Comparison of ENCODE assay signal across 8 mouse cellular contexts in genomic region chr4:149736581-149736980, GRCm38 (mm10). TPM values are rescaled to one million over a fixed set of nuclear protein-coding genes. Genes with fewer than 3 reads are reported as not detected.
DNase-seq lines count a peak whose midpoint lies in the region; ATAC-seq and TF ChIP-seq lines count a peak whose summit lies in the region.

No protein-coding gene starts in this region.

- TF ChIP-seq POLR2A in cerebellum, adult 2 months (IDR thresholded peaks at IDR 0.05; ENCODE audit: borderline replicate concordance, insufficient read depth, low read length) = peak; percentile 15; the same call in 1 of the 2 replicates

- no peak for ATAC-seq in intestine, embryonic 16.5 days
- ATAC-seq in lung, embryonic 15.5 days (ENCODE audit: borderline replicate concordance, extremely low read depth, low FRiP score, low TSS enrichment) = no peak

- no peaks in the 10 kb centered on the region for H3K27me3 ChIP-seq in cerebellum, adult 2 months (ENCODE audit: control insufficient read depth, insufficient read depth, low read length)
- no peaks in the 10 kb centered on the region for H3K27me3 ChIP-seq in intestine, embryonic 16.5 days (replicated peaks; ENCODE audit: control insufficient read depth, insufficient read depth, low read length)
- no peaks in the 10 kb centered on the region for H3K27me3 ChIP-seq in lung, embryonic 15.5 days

- peaks cover 41% of the 10 kb centered on the region for H3K4me1 ChIP-seq in cerebellum, adult 2 months (ENCODE audit: control insufficient read depth, insufficient read depth, low read length)
- H3K4me1 ChIP-seq in intestine, embryonic 16.5 days (ENCODE audit: control insufficient read depth, insufficient read depth, low read length) = peaks cover 41% of the 10 kb centered on the region
- peaks cover 55% of the 10 kb centered on the region for H3K4me1 ChIP-seq in lung, embryonic 15.5 days

- peak overlapping the region; percentile 95 for H3K4me2 ChIP-seq in intestine, embryonic 16.5 days (ENCODE audit: low read depth, low read length)
- peak overlapping the region; percentile 89 for H3K4me2 ChIP-seq in lung, embryonic 15.5 days

- no peaks in the 10 kb centered on the region for H3K9me3 ChIP-seq in intestine, embryonic 16.5 days (ENCODE audit: control insufficient read depth, low read length)
- no peaks in the 10 kb centered on the region for H3K9me3 ChIP-seq in lung, embryonic 15.5 days

- DNase-seq in left cerebral cortex, postnatal 14 days (ENCODE audit: low spot score in 2 of 2) = peak; percentile 46 to 52
- DNase-seq in left cerebral cortex, postnatal 25 days (ENCODE audit: low spot score in 2 of 2) = no peak
- peak; percentile 94 to 98 for DNase-seq in cerebellum, adult 2 months
- peak; percentile 80 for DNase-seq in gastrocnemius, postnatal 25 days
- DNase-seq in testis, postnatal 10 days (ENCODE audit: low spot score) = peak; percentile 68
- DNase-seq in thymus, postnatal 36 days = no peak

- H3K9ac ChIP-seq in intestine, embryonic 16.5 days (ENCODE audit: low read depth, low read length) = peak overlapping the region; percentile 88
- H3K9ac ChIP-seq in lung, embryonic 15.5 days = peak overlapping the region; percentile 83

- H3K36me3 ChIP-seq in intestine, embryonic 16.5 days (ENCODE audit: control insufficient read depth, insufficient read depth, low read length) = no peaks in the 10 kb centered on the region
- no peaks in the 10 kb centered on the region for H3K36me3 ChIP-seq in lung, embryonic 15.5 days

- TF ChIP-seq CTCF in cerebellum, adult 2 months (IDR thresholded peaks at IDR 0.05; ENCODE audit: borderline replicate concordance, insufficient read depth, low read depth, low read length) = no peak

- WGBS in cerebellum, adult 2 months = 4% methylated on average over 4 of the region's 4 CpGs
- 38% methylated on average over 4 of the region's 4 CpGs for WGBS in intestine, embryonic 16.5 days
- 18% methylated on average over 4 of the region's 4 CpGs for WGBS in lung, embryonic 15.5 days

- peak overlapping the region; percentile 99 for H3K27ac ChIP-seq in cerebellum, adult 2 months (ENCODE audit: insufficient read depth, low read length)
- H3K27ac ChIP-seq in intestine, embryonic 16.5 days (ENCODE audit: low read length) = no peak overlapping the region
- H3K27ac ChIP-seq in lung, embryonic 15.5 days = no peak overlapping the region

- peak overlapping the region; percentile 75 for H3K4me3 ChIP-seq in cerebellum, adult 2 months (replicated peaks; ENCODE audit: insufficient read depth, low read depth, low read length)
- H3K4me3 ChIP-seq in intestine, embryonic 16.5 days (ENCODE audit: low read length) = peak overlapping the region; percentile 94
- H3K4me3 ChIP-seq in lung, embryonic 15.5 days = peak overlapping the region; percentile 94

- intact Hi-C loops in left cerebral cortex, postnatal 14 days (cut with DNase I) = loop anchor here (5.0 kb wide), 1 partner anchor 221 kb away; the partner anchor contains the start of gene Spsb1
- intact Hi-C loops in left cerebral cortex, postnatal 25 days (cut with DNase I) = no loop called here

RNA-seq across cellular contexts. Expression of gene Tmem201, which starts 1.3 kb away (rescaled TPM):
- 10 to 100 TPM; 63.9 to 66.8 TPM for total RNA-seq in left cerebral cortex, postnatal 14 days (2021)
- 10 to 100 TPM; 59.6 to 65.5 TPM for total RNA-seq in left cerebral cortex, postnatal 25 days (2021)
- 146 and 171 TPM in 2 replicates for polyA plus RNA-seq in cerebellum, adult 2 months (2012; rRNA removed)
- 10 to 100 TPM; 36.2 to 38.1 TPM for total RNA-seq in gastrocnemius, postnatal 25 days (2021)
- polyA plus RNA-seq in intestine, embryonic 16.5 days (2015; fragmentation: Nextera tagmentation; extraction: Ambion mirVana) = 21.2 and 22.8 TPM in 2 replicates
- polyA plus RNA-seq in lung, embryonic 15.5 days (2015; fragmentation: Nextera tagmentation; extraction: Ambion mirVana) = 31.6 TPM in 2 replicates

RNA-seq across cellular contexts. Expression of gene Pik3cd, which starts 34.2 kb away (rescaled TPM):
- total RNA-seq in left cerebral cortex, postnatal 14 days (2021) = 10 to 100 TPM; 21.2 to 25.0 TPM
- total RNA-seq in left cerebral cortex, postnatal 25 days (2021) = 10 to 100 TPM; 20.0 to 25.9 TPM
- polyA plus RNA-seq in cerebellum, adult 2 months (2012; rRNA removed) = 8.3 and 8.6 TPM in 2 replicates
- 1 to 10 TPM; 8.1 to 9.8 TPM for total RNA-seq in gastrocnemius, postnatal 25 days (2021)
- polyA plus RNA-seq in intestine, embryonic 16.5 days (2015; fragmentation: Nextera tagmentation; extraction: Ambion mirVana) = 4.8 and 5.2 TPM in 2 replicates
- 4.5 and 7.8 TPM in 2 replicates for polyA plus RNA-seq in lung, embryonic 15.5 days (2015; fragmentation: Nextera tagmentation; extraction: Ambion mirVana)

RNA-seq across cellular contexts. Expression of gene Slc25a33, which starts 37.5 kb away (rescaled TPM):
- 10 to 100 TPM; 33.6 to 38.2 TPM for total RNA-seq in left cerebral cortex, postnatal 14 days (2021)
- 10 to 100 TPM; 29.2 to 36.0 TPM for total RNA-seq in left cerebral cortex, postnatal 25 days (2021)
- polyA plus RNA-seq in cerebellum, adult 2 months (2012; rRNA removed) = 73.4 and 77.0 TPM in 2 replicates
- total RNA-seq in gastrocnemius, postnatal 25 days (2021) = 10 to 100 TPM; 10.4 TPM
- 6.8 and 9.1 TPM in 2 replicates for polyA plus RNA-seq in intestine, embryonic 16.5 days (2015; fragmentation: Nextera tagmentation; extraction: Ambion mirVana)
- 8.5 and 8.7 TPM in 2 replicates for polyA plus RNA-seq in lung, embryonic 15.5 days (2015; fragmentation: Nextera tagmentation; extraction: Ambion mirVana)

Comparison
In these comparisons a context has a peak if more than half of its experiments do, and no peak if none do; other contexts are left out.
1. DNase-seq: peak in left cerebral cortex, postnatal 14 days (2 of 2), cerebellum, adult 2 months (2 of 2), gastrocnemius, postnatal 25 days (single experiment) and testis, postnatal 10 days (single experiment); none in left cerebral cortex, postnatal 25 days (0 of 2) and thymus, postnatal 36 days (0 of 2).
2. Peak in every context shown above with its lines, with median percentiles within 50 percentile points of each other: H3K4me3 ChIP-seq.